Mouse (Mus musculus): ENCODE results near the gene Zfp13. TPM values are rescaled to one million over a fixed set of nuclear protein-coding genes. Genes with fewer than 3 reads are reported as not detected.

Zfp13 gene
- polyA plus RNA-seq, 1 experiment, result 27.7 TPM

DNA sequence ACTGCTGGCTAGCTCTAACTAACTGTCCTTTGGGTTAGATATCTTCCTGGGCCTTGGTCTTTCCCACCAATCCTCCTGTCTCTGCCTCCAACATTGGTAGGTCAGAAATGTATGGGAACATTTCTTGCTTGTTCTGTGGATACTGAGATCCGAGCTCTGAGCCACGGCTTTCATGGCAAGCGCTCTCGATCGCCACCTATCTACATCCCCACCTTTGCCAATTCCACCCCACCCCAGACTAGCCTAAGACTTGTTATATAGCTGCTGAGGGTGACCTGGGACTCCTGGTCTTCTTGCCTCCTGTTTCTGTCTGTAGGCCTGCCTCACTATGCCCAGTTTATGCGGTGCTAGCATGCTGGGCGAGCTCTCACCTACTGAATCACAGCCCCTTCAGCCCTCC lies 5.1 kb upstream of the Zfp13 start:
- Histone ChIP-seq H3K36me3 (ENCODE audit: control insufficient read depth, insufficient read depth, low read length, poor library complexity, severe bottlenecking) (peaks cover 25% of the 10 kb centered on the region), H3K4me3 (ENCODE audit: low read depth, low read length) (peak overlapping the region; percentile 24; the same call in 1 of the 2 replicates), H3K9me3 (replicated peaks; ENCODE audit: control insufficient read depth, insufficient read depth, low read length, poor library complexity, severe bottlenecking) (no peaks in the 10 kb centered on the region), H3K4me1 (ENCODE audit: control insufficient read depth, insufficient read depth, low read length) (no peaks in the 10 kb centered on the region), H3K27me3 (ENCODE audit: control insufficient read depth, insufficient read depth, low read length, poor library complexity, severe bottlenecking) (no peaks in the 10 kb centered on the region), H3K9ac (ENCODE audit: low read depth, poor library complexity, severe bottlenecking) (peak overlapping the region; percentile 34), H3K27ac (ENCODE audit: insufficient read depth, low read length) (peak overlapping the region; percentile 97)
- TF ChIP-seq EP300 (IDR thresholded peaks at IDR 0.05; ENCODE audit: insufficient read depth, low read depth, low read length), result 0 out of 2 replicates have a peak, but pooled peaks have one; percentile 69
- TF ChIP-seq POLR2A (IDR thresholded peaks at IDR 0.05; ENCODE audit: insufficient read depth, low read length), result no peak
- peak; percentile 70 for TF ChIP-seq CTCF (IDR thresholded peaks at IDR 0.05; ENCODE audit: low read depth, low read length)

DNA sequence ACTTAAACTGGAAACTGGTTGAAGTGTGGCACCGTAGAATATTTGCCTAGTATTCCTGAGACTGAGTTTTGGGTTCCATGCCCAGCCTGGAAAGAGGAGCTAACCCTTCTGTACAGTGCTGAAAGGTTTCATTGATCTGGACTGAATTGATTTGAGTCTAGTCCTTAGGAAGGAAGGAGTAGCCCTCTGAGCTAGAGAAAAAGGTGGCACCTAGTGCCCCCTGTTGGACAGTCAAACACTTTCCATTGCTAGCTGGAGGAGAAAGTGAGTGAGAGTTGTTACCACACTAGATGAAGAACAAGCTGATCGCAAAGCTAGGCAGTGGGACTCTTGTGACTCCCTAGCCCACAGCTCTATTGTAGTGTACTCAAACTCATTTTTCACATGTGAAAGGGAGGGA lies 4.3 kb upstream of the Zfp13 start:
- peak overlapping the region; percentile 92 for H3K9ac ChIP-seq (ENCODE audit: low read depth, poor library complexity, severe bottlenecking)
- H3K4me3 ChIP-seq (ENCODE audit: low read depth, low read length), result no peak overlapping the region
- H3K27ac ChIP-seq (ENCODE audit: insufficient read depth, low read length), result peak overlapping the region; percentile 97
- TF ChIP-seq CTCF (IDR thresholded peaks at IDR 0.05; ENCODE audit: low read depth, low read length) (peak; percentile 12), EP300 (IDR thresholded peaks at IDR 0.05; ENCODE audit: insufficient read depth, low read depth, low read length) (no peak)
- H3K4me1 ChIP-seq (ENCODE audit: control insufficient read depth, insufficient read depth, low read length), result no peaks in the 10 kb centered on the region
- no peaks in the 10 kb centered on the region for H3K9me3 ChIP-seq (replicated peaks; ENCODE audit: control insufficient read depth, insufficient read depth, low read length, poor library complexity, severe bottlenecking)
- H3K36me3 ChIP-seq (ENCODE audit: control insufficient read depth, insufficient read depth, low read length, poor library complexity, severe bottlenecking), result peaks cover 18% of the 10 kb centered on the region
- no peaks in the 10 kb centered on the region for H3K27me3 ChIP-seq (ENCODE audit: control insufficient read depth, insufficient read depth, low read length, poor library complexity, severe bottlenecking)

DNA sequence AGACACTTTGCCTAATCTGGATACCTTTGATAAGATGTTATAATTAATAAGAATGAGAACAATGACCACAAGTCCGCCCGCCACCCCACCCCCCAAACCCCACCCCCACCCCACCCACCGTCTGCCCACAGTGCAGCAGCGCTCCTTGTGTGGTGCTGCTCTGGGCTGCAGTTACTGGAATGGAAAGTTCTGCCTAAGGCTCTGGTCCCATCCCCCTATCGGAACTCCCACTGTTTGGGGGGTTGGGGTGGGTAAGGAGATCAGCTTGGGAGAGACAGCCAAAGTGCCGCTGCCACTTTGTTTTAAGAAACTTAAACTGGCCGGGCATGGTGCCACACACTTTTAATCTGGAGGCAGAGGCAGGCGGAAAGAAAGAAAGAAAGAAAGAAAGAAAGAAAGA lies 3.8 kb upstream of the Zfp13 start:
- no peaks in the 10 kb centered on the region for H3K9me3 ChIP-seq (replicated peaks; ENCODE audit: control insufficient read depth, insufficient read depth, low read length, poor library complexity, severe bottlenecking)
- peaks cover 14% of the 10 kb centered on the region for H3K36me3 ChIP-seq (ENCODE audit: control insufficient read depth, insufficient read depth, low read length, poor library complexity, severe bottlenecking)
- no peaks in the 10 kb centered on the region for H3K4me1 ChIP-seq (ENCODE audit: control insufficient read depth, insufficient read depth, low read length)
- H3K27me3 ChIP-seq (ENCODE audit: control insufficient read depth, insufficient read depth, low read length, poor library complexity, severe bottlenecking), result no peaks in the 10 kb centered on the region
- H3K27ac ChIP-seq (ENCODE audit: insufficient read depth, low read length), result peak overlapping the region; percentile 97
- H3K9ac ChIP-seq (ENCODE audit: low read depth, poor library complexity, severe bottlenecking), result peak overlapping the region; percentile 92
- peak overlapping the region; percentile 31 for H3K4me3 ChIP-seq (ENCODE audit: low read depth, low read length)
- TF ChIP-seq POLR2A (IDR thresholded peaks at IDR 0.05; ENCODE audit: insufficient read depth, low read length) (no peak), EP300 (IDR thresholded peaks at IDR 0.05; ENCODE audit: insufficient read depth, low read depth, low read length) (peak; percentile 94), CTCF (IDR thresholded peaks at IDR 0.05; ENCODE audit: low read depth, low read length) (no peak)

DNA sequence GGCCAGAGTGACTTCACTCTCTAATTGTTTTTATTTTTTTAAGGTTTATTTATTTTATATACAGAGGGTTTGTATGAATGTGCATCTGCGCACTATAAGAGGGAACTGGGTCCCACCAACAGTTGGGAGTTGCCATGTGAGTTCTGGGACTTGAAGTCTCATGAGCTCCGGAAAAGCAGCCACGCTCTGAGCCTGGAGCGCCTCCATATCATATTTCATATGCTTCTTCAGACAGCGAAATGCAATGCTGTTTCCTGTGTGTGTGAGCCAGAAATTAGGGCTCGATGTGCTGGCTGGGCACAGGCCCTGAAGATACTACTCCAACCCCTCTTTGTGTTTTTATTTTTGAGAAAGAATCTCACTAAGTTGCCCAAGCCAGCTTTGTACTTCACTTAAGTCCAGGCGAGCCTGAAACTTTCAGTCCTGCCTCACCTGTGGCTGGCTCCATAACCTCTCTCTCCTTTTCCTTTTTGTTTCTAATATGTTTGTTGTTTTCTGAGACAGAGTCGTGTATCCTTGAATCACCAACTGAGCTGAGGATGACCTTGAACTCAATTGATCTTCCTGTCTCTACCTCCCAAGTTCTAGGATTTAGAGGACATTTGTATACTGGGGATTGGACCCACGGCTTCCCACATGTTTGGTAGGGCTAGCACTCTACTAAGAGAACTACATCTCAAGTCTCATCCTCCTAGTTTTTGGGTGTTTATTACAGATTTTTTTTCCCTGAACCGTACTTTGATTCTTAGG lies 2.7 kb upstream of the Zfp13 start:
- peak overlapping the region; percentile 92 for H3K9ac ChIP-seq (ENCODE audit: low read depth, poor library complexity, severe bottlenecking)
- TF ChIP-seq EP300 (IDR thresholded peaks at IDR 0.05; ENCODE audit: insufficient read depth, low read depth, low read length) (no peak), CTCF (IDR thresholded peaks at IDR 0.05; ENCODE audit: low read depth, low read length) (no peak), POLR2A (IDR thresholded peaks at IDR 0.05; ENCODE audit: insufficient read depth, low read length) (no peak)
- peak overlapping the region; percentile 89 for H3K4me3 ChIP-seq (ENCODE audit: low read depth, low read length)

GRCm38 (mm10) chr17:23600641-23601622 lies 1.6 kb upstream of the Zfp13 start, which contains the start of gene Zscan10:
TSS of gene Zscan10 (plus strand) at chr17:23600856.
- Histone ChIP-seq H3K4me1 (ENCODE audit: control insufficient read depth, insufficient read depth, low read length) (no peaks in the 10 kb centered on the region), H3K9ac (ENCODE audit: low read depth, poor library complexity, severe bottlenecking) (peak within 1 kb of the TSS; percentile 92), H3K4me3 (ENCODE audit: low read depth, low read length) (peak within 1 kb of the TSS; percentile 89), H3K36me3 (ENCODE audit: control insufficient read depth, insufficient read depth, low read length, poor library complexity, severe bottlenecking) (0 out of 2 replicates have a peak, but pooled peaks cover 2% of the 10 kb centered on the region), H3K27ac (ENCODE audit: insufficient read depth, low read length) (peak within 1 kb of the TSS; percentile 98), H3K9me3 (replicated peaks; ENCODE audit: control insufficient read depth, insufficient read depth, low read length, poor library complexity, severe bottlenecking) (no peaks in the 10 kb centered on the region), H3K27me3 (ENCODE audit: control insufficient read depth, insufficient read depth, low read length, poor library complexity, severe bottlenecking) (no peaks in the 10 kb centered on the region)
- no peak for TF ChIP-seq CTCF (IDR thresholded peaks at IDR 0.05; ENCODE audit: low read depth, low read length)
- peak; percentile 64 for TF ChIP-seq EP300 (IDR thresholded peaks at IDR 0.05; ENCODE audit: insufficient read depth, low read depth, low read length)

More for the DNA sequence above, 2.7 kb upstream of the Zfp13 start:
- Histone ChIP-seq H3K4me1 (ENCODE audit: control insufficient read depth, insufficient read depth, low read length) (no peaks in the 10 kb centered on the region), H3K27ac (ENCODE audit: insufficient read depth, low read length) (peak overlapping the region; percentile 98), H3K9me3 (replicated peaks; ENCODE audit: control insufficient read depth, insufficient read depth, low read length, poor library complexity, severe bottlenecking) (no peaks in the 10 kb centered on the region), H3K27me3 (ENCODE audit: control insufficient read depth, insufficient read depth, low read length, poor library complexity, severe bottlenecking) (no peaks in the 10 kb centered on the region), H3K36me3 (ENCODE audit: control insufficient read depth, insufficient read depth, low read length, poor library complexity, severe bottlenecking) (peaks cover 6% of the 10 kb centered on the region)
